Mouse (Mus musculus) adrenal gland, postnatal 14 days (tissue): ENCODE data around the gene Fbxo36. TPM values are rescaled to one million over a fixed set of nuclear protein-coding genes. Genes with fewer than 3 reads are reported as not detected.
A peak's percentile ranks its signal among the peaks of the same experiment; 100 is the strongest.

Experiments used
- DNase-seq: peaks from one replicate; pipeline ENCODE4 v3.0.0; 2021; ENCODE audit warnings: mixed read lengths
- total RNA-seq: library from RNA; stranded (reverse); gene quantifications from 2 replicates; pipeline ENCODE4 v1.2.3, GENCODE M21; 2021

Gene Fbxo36
- total RNA-seq, 1 experiment from 2014 or later, result 7.8 TPM

- DNase-seq, result no peak
These were observed 20.0 kb downstream of the Fbxo36 start for GRCm38 (mm10) chr1:84859597-84859996.

- no peak for DNase-seq
These were observed 21.0 kb downstream of the Fbxo36 start for GRCm38 (mm10) chr1:84860360-84861254.

DNA sequence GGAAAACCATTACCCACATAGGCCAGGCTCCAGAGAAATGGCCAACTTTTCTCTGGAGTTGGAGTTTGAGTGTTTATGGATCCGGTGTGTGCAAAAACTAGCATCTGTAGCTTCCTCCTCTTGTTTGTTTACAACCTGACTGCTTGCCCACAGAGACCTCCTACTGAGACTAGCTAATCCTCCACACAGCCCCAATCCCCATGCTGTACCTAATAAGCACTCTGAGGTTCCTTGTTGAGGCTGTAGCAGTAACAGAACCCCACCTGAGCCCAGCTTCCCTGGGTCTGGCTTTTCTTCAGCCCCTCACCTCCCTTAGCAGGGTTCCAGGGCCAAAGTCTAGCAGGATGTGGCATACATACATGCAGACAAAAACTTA, 21.6 kb downstream of the Fbxo36 start:
- DNase-seq, result no peak

DNA sequence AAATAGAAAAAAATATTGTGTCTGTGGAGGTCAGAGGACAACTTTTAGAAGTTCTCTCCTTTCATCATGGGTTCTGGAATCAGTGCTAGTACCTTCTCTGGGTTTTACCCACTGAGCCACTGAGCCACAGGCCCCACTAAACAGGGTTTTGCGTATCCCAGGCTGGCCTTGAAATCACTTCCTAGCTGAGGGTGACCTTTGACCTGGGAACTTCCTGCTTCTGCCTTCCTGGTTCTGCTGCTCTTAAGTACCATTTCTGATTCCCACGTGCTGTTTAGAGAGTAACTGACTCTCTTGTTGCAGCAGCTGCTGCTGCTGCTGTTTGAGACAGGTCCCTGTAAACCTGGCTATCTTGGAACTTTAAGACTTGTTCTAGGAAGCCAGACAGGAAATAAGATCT, 25.0 kb downstream of the Fbxo36 start:
- DNase-seq, result no peak

DNA sequence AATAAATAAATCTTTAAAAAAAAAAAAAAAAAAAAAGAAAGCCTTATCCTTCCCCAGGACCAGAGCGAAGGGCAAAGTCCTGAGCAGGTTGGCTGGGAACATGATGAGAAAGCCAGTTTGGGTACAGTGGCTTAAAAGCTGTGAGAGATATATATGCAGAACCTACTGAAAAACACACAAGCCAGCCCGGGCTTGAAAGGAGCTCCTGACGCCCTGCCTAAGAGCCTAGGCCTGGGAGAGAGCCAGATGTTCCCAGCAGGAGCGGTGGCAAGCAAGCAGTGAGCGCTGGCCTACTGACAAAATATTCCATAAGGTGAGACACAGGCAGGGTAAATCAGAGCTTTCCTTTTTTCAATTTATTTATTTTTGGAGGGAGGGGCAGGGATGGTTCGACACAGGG, 26.6 kb downstream of the Fbxo36 start:
- no peak for DNase-seq

DNA sequence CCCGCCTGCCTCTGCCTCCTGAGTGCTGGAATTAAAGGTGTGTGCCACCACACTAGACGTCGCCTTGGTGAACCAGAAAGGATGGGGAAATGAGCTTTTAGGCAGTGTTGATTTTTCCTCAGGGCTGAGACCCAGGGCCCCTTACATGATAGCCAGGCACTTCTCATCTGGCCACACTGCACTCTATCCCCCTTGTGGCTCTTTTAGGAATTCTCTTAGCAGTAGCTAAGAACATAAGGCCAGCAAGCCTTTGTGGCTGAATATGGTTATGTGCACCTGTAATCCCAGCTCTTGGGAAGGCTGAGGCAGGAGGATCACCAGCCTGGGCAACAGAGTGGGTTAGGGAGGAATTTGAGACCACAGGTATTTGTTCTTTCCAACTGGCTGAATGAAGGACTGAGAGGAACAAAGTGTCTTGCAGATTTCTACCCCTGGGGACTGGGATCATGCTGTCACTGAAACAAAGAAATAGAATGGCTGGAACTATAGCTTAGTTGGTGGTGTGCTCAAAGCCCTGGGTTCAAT, 27.1 kb downstream of the Fbxo36 start:
- DNase-seq, result no peak

DNA sequence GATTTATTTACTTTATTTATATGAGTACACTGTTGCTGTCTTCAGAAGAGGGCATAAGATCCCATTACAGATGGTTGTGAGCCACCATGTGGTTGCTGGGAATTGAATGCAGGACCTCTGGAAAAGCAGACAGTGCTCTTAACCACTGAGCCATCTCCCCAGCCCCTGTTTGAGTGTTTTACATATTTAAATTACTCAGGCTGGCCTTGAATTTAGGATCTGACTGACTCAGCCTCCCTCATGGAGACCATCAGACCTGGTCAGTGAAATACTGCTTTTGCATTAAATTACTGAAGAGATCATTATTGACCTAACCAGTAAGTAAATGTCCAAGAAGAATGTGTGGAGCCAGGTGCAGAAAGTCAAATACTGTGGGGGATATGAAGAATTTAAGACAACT, 28.7 kb downstream of the Fbxo36 start:
- DNase-seq, result no peak

- no peak for DNase-seq
These were observed 29.2 kb downstream of the Fbxo36 start for GRCm38 (mm10) chr1:84868841-84869240.

DNA sequence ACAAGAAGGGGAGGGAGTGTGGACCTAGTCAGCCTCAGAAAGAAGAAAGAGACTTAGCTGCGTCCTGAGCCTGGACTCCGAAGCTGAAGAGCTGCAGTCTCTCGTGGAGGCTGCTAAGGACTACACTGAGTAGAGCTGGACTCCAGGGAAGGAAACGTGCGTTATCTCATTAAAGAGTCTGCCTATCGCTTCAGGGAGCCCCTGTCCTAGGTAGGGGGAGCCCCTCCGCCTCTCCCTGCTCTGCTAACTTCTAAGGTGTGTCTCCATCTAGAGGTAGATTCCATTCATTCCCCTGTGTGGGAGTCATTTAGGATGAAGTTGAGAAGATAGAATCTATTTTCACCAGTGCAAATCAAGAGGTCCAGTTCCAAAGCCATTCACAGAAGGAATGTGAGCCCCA, 29.9 kb downstream of the Fbxo36 start:
- no peak for DNase-seq

DNA sequence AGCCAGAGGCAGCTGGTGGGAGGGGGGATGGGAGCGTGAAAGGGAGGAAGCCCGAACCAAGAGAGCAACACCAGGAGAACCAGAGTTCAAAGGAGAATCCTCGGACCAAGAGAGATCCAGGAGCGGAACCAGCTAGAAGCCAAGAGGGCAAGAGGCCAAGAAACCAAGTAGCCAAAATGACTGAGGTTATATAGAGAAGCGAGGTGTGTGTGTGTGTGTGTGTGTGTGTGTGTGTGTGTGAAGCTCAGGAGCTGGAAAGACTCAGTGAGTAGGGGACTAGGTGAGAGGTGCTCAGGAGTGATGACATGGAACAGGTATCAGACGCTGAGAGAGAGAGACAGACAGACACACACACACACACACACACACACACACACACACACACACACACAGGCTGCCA, 31.5 kb downstream of the Fbxo36 start:
- peak; percentile 24 for DNase-seq

GRCm38 (mm10) chr1:84872105-84872504, 32.5 kb downstream of the Fbxo36 start:
- DNase-seq, result no peak

DNA sequence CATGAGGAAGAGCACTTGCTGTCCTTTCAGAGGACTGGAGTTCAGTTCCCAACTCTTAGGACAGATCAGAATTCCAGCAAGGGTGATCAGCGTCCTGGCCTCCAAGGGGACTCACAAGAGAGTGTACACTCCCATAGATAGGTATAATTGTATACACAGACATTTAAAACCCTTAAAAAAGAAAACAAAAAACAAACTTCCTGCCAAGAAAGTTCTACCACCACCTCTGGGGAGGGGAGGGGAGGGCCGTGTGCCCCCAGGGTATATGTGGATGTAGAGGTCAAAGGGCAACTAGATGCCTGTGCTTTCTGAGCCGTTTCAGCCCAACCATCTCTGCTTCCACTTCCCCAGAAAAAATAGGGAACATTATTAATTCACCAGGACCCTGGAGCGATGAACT, 33.3 kb downstream of the Fbxo36 start:
- DNase-seq, result no peak

- DNase-seq, result no peak
These were observed 37.9 kb downstream of the Fbxo36 start for GRCm38 (mm10) chr1:84877590-84877989.

DNA sequence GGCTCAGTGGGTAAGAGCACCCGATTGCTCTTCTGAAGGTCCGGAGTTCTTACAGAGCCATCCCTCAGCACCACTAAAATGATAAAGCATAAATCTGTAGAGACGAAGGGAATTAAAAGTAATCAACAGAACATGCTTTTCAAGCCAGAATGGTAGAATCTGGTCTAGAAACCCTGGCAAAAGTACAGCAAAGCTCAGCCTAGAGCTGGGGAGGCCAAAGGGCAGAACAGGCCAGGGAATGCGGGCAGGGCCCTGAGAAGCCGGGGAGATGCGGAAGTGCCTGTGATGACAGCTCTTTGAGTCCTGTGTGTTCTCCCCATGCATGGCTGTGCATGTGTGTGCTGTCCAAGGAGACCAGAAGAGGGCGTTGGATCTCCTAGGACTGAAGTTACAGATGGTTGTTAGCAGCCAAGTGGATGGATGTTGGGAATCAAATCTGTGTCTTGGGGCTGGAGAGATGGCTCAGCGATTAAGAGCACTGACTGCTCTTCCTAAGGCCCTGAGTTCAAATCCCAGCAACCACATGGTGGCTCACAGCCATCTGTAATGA, 40.0 kb downstream of the Fbxo36 start:
- DNase-seq, result no peak

GRCm38 (mm10) chr1:84881248-84882065, 41.8 kb downstream of the Fbxo36 start:
- peak; percentile 72 for DNase-seq

- DNase-seq, result no peak
These were observed 42.5 kb downstream of the Fbxo36 start for GRCm38 (mm10) chr1:84882066-84882532.

DNA sequence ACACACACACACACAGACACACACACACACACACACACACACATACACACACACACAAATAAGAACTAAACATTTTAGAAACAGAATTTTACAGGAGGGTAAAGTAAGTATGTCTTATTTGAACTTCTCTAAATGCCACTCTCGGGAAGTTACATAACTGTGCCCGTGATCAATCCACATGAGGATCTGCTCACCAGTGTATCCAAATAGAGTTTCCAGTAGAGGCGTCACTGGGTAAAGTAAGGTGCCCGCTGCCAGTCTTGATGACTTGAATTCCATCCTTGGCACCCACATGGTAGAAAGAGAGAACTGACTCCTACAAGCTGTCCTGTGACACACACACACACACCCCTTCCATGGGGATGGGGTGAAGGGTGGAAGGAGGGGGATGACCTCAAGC, 43.3 kb downstream of the Fbxo36 start:
- no peak for DNase-seq

GRCm38 (mm10) chr1:84883889-84884288, 44.2 kb downstream of the Fbxo36 start:
- no peak for DNase-seq

DNA sequence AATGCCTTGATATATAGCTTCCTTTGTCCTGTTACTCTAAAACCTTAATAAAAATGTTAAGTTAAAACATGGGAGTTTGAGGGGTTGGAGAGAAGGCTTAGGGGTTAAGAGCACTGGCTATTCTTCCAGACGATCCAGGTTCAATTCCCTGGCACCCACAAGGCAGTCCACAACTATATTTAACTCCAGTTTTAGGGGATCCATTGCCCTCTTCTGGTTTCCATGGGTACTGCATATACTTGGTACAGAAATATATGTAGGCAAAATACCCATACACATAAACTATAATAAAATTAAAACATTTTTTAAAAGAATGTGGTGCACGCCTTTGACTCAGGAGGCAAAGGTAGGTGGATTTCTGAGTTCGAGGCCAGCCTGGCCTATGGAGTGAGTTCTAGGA, 45.5 kb downstream of the Fbxo36 start:
- peak; percentile 12 for DNase-seq

DNA sequence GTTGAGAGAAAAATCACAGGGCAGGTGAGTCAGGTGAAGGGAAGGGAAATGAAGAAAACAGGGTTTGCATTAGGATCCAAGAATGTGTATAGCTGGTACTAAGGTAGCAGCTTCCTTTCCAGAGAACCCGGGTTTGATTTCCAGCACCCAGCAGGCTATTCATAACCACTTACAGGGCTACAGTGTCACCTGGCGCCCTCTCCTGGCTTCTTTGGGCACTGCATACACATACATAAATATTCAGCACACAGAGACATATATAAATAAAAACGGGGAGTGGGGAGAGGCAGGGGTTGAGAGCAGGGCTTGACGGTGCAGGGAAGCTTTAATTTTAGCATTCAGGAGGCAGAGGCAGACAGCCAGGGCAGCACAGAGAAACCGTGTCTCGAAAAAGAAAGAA, 46.3 kb downstream of the Fbxo36 start:
- DNase-seq, result no peak

DNA sequence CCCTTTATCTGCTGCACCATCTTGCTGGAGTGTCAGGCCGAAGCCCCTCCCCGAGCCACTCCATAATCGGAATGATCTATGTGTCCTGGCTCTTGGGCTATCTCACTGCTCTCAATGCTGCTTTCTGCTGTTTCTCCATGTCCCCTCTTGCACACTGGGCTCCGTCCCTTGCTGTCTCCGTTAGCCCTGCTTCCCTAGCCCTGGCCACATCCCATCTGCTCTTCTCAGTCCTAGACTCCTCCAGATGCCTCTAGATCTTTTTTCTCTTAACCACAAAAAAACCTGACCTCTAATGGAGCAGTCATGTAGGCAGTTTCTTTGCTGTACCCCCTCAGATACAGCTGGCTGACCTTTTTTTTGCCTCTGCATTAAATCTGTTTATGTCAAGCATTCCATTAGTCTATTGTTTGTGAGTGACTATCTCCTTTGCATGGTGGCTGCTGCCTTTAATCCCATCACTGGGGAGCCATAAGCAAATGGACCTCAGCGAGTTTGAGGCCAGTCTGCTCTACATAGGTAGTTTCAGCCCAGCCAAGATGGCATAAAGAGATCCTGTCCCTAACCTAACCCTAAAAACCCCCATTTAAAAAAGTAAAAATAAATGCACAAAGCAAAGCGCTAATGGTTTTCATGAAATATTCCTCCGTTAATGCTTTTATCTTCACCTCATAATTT, 49.8 kb downstream of the Fbxo36 start:
- DNase-seq, result no peak

DNA sequence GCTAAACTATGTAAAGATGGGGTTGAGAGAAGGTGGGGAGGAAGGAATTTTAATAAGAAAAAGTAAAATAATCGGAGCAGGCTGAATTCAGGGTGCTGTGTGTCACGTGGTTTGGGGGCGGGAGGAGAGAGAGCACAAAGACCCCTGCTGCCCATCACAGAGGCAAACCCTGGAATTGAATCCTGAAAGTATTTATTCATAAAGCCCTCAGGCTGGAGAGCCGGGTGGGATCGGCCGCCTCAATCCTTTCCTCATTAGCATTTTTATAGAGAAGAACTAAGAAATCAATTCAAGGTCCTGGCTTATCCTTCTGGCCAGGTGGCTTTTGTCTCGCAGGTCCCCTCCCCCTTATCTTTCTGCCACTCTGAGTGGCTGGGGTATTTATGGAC, 50.4 kb downstream of the Fbxo36 start:
- DNase-seq, result no peak
